Mouse (Mus musculus) spleen, adult 2 months (tissue): ENCODE measurements around the gene Cib3. TPM values are rescaled to one million over a fixed set of nuclear protein-coding genes. Genes with fewer than 3 reads are reported as not detected.

Experiments
- DNase-seq, 2 experiments: peaks; one replicate each; pipeline versions ENCODE4 v3.0.0 to v3.0.0-alpha.2; 2012 to 2021; ENCODE audit warnings: low spot score in 2 of 2, low read depth in 1 of 2
- H3K27ac ChIP-seq: fragments of 200-500 bp; 2 replicates; pipeline ENCODE4 v1.5.1; 2012; ENCODE audit warnings: low read length, inconsistent platforms; ENCODE audit not compliant: insufficient read depth
- H3K27me3 ChIP-seq: fragments of 200-500 bp; 2 replicates; pipeline ENCODE4 v1.6.1; 2012; ENCODE audit warnings: mild to moderate bottlenecking, moderate library complexity, low read length, inconsistent platforms; ENCODE audit not compliant: control insufficient read depth, insufficient read depth
- H3K36me3 ChIP-seq: fragments of 200-500 bp; 2 replicates; pipeline ENCODE4 v1.6.1; 2012; ENCODE audit warnings: mild to moderate bottlenecking, low read length, inconsistent platforms; ENCODE audit not compliant: control insufficient read depth, insufficient read depth
- H3K4me1 ChIP-seq: fragments of 200-500 bp; 2 replicates; pipeline ENCODE4 v1.6.1; 2011; ENCODE audit warnings: inconsistent platforms; ENCODE audit not compliant: control insufficient read depth, insufficient read depth, insufficient read length
- H3K4me3 ChIP-seq: fragments of 200-500 bp; 2 replicates; pipeline ENCODE4 v1.5.1; 2011; ENCODE audit warnings: mild to moderate bottlenecking, inconsistent platforms; ENCODE audit not compliant: insufficient read depth, insufficient read length; ENCODE audit errors: extremely low read depth
- CTCF ChIP-seq: fragments of 200-500 bp; IDR thresholded peaks from 2 replicates; pipeline ENCODE4 v1.5.1; 2011; ENCODE audit warnings: mild to moderate bottlenecking, inconsistent platforms; ENCODE audit not compliant: insufficient read depth, insufficient read length, insufficient replicate concordance; ENCODE audit errors: extremely low read depth
- POLR2A ChIP-seq: fragments of 200-500 bp; IDR thresholded peaks from 2 replicates; pipeline ENCODE4 v1.6.1; 2011; ENCODE audit warnings: low read depth, low read length, inconsistent platforms
- WGBS: fragments of 180-500 bp; shearing (Covaris S2); methylation state at CpG from one replicate; pipeline ENCODE4 v1.1.7; 2018; 5-methylcytosine and 5-hydroxymethylcytosine counted together
- polyA plus RNA-seq: library from polyadenylated mRNA; depleted of rRNA; stranded (reverse); fragments of >200 nt; gene quantifications from 2 replicates; pipeline ENCODE4 v1.2.3, GENCODE M21; 2012

The Cib3 gene
- polyA plus RNA-seq, 1 experiment: 0.61 TPM

- Histone ChIP-seq H3K27ac (peak overlapping the region; percentile 61), H3K27me3 (no peaks in the 10 kb centered on the region), H3K4me1 (peaks cover 29% of the 10 kb centered on the region), H3K36me3 (no peaks in the 10 kb centered on the region), H3K4me3 (no peak overlapping the region)
- 43% methylated on average over 1 of the region's 1 CpGs for WGBS
- TF ChIP-seq CTCF (no peak), POLR2A (no peak)
- peak in 1 of 2 experiments; percentile 24 for DNase-seq
Measured at GRCm38 (mm10) chr8:72211846-72212245, 791 bp downstream of the Cib3 start.

GRCm38 (mm10) chr8:72210710-72211109 is 1.9 kb downstream of the Cib3 start:
- Histone ChIP-seq H3K36me3 (no peaks in the 10 kb centered on the region), H3K27me3 (no peaks in the 10 kb centered on the region), H3K27ac (no peak overlapping the region), H3K4me3 (no peak overlapping the region), H3K4me1 (peaks cover 24% of the 10 kb centered on the region; the same call in 1 of the 2 replicates)
- 55% methylated on average over 2 of the region's 2 CpGs for WGBS
- TF ChIP-seq CTCF (no peak), POLR2A (no peak)
- no peak for DNase-seq

- Histone ChIP-seq H3K4me1 (peaks cover 21% of the 10 kb centered on the region; the same call in 1 of the 2 replicates), H3K36me3 (no peaks in the 10 kb centered on the region), H3K27ac (no peak overlapping the region), H3K27me3 (no peaks in the 10 kb centered on the region), H3K4me3 (no peak overlapping the region)
- TF ChIP-seq CTCF: no peak
- no peak for TF ChIP-seq POLR2A
- DNase-seq: no peak
- 76% methylated on average over 4 of the region's 4 CpGs for WGBS
Measured at GRCm38 (mm10) chr8:72210222-72210621, 2.4 kb downstream of the Cib3 start.

GRCm38 (mm10) chr8:72208582-72208981 is 4.1 kb downstream of the Cib3 start:
- 91% methylated on average over 1 of the region's 1 CpGs for WGBS
- DNase-seq: no peak
- H3K36me3 ChIP-seq: no peaks in the 10 kb centered on the region
- TF ChIP-seq POLR2A (no peak), CTCF (no peak)
- H3K4me1 ChIP-seq: peaks cover 14% of the 10 kb centered on the region; the same call in 1 of the 2 replicates
- H3K27me3 ChIP-seq: no peaks in the 10 kb centered on the region
- H3K4me3 ChIP-seq: no peak overlapping the region
- H3K27ac ChIP-seq: no peak overlapping the region

- WGBS: 86% methylated on average over 8 of the region's 8 CpGs
- TF ChIP-seq POLR2A (no peak), CTCF (no peak)
- H3K36me3 ChIP-seq: peaks cover 48% of the 10 kb centered on the region
- H3K4me3 ChIP-seq: no peak overlapping the region
- H3K27me3 ChIP-seq: no peaks in the 10 kb centered on the region
- H3K4me1 ChIP-seq: no peaks in the 10 kb centered on the region
- H3K27ac ChIP-seq: no peak overlapping the region
- DNase-seq: no peak
Measured at GRCm38 (mm10) chr8:72197997-72198396, 14.6 kb downstream of the Cib3 start.

- no peak for TF ChIP-seq POLR2A
- TF ChIP-seq CTCF: no peak
- H3K36me3 ChIP-seq: peaks cover 19% of the 10 kb centered on the region
- H3K4me3 ChIP-seq: no peak overlapping the region
- no peaks in the 10 kb centered on the region for H3K27me3 ChIP-seq
- no peak overlapping the region for H3K27ac ChIP-seq
- peaks cover 6% of the 10 kb centered on the region; the same call in 1 of the 2 replicates for H3K4me1 ChIP-seq
- DNase-seq: no peak
Measured at GRCm38 (mm10) chr8:72192065-72192464, 20.6 kb downstream of the Cib3 start.

- Histone ChIP-seq H3K4me1 (peaks cover 6% of the 10 kb centered on the region; the same call in 1 of the 2 replicates), H3K4me3 (peak overlapping the region; percentile 76), H3K27me3 (no peaks in the 10 kb centered on the region), H3K27ac (peak overlapping the region; percentile 96), H3K36me3 (peaks cover 13% of the 10 kb centered on the region)
- no peak; the same call in 1 of the 2 replicates for TF ChIP-seq POLR2A
- no peak for TF ChIP-seq CTCF
- WGBS: 4% methylated on average over 2 of the region's 2 CpGs
- DNase-seq: peak in 1 of 2 experiments; percentile 49
Measured at GRCm38 (mm10) chr8:72190215-72190539, 22.5 kb downstream of the Cib3 start.
